Mouse (Mus musculus) cerebellum, adult 2 months (tissue): ENCODE results near the gene Apom.

Experiments
- CTCF ChIP-seq: fragments of 200-500 bp; IDR thresholded peaks from 2 replicates; pipeline ENCODE4 v1.5.1; 2011; ENCODE audit warnings: low read depth, mild to moderate bottlenecking, control low read depth, low read length, moderate library complexity, borderline replicate concordance; ENCODE audit not compliant: insufficient read depth
- POLR2A ChIP-seq: fragments of 200-500 bp; IDR thresholded peaks from 2 replicates; pipeline ENCODE4 v1.6.1; 2011; ENCODE audit warnings: low read length, control low read depth, borderline replicate concordance; ENCODE audit not compliant: insufficient read depth

DNA sequence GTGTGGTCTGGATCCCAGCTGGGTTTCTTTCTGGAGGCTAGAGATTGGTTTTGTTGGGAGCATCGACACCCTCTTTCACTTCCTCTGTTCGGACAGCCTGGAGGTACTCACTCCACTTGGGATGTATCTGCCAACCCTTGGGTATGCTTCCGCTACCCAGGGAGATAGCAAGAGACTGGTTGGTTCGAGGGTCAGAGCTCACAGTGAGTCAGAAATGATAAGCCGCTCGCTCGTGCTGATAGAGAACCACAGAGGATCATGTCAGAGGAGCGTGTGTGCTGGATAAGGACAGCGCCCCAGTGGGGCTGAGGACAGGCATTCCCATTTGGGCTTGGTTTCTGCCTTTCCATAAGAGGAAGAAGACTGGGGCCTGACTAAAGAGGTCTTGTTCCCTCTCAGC is 52.1 kb downstream of the Apom start:
- TF ChIP-seq CTCF (no peak), POLR2A (no peak)
